Mouse (Mus musculus): Measurements from ENCODE around the gene Mgat1. TPM values are rescaled to one million over a fixed set of nuclear protein-coding genes. Genes with fewer than 3 reads are reported as not detected.
A peak's percentile ranks its signal among the peaks of the same experiment; 100 is the strongest.

The Mgat1 gene
- polyA plus RNA-seq, 1 experiment from 2014 or later, result 44.9 TPM

GRCm38 (mm10) chr11:49245634-49246415 is 1.8 kb downstream of the Mgat1 start:
- Histone ChIP-seq H3K27me3 (ENCODE audit: poor library complexity, severe bottlenecking) (no peaks in the 10 kb centered on the region), H3K27ac (peak overlapping the region; percentile 92; the same call in 1 of the 2 replicates), H3K4me1 (peaks cover 66% of the 10 kb centered on the region), H3K9me3 (no peaks in the 10 kb centered on the region), H3K36me3 (replicated peaks) (no peaks in the 10 kb centered on the region), H3K4me3 (peak overlapping the region; percentile 65)
- DNase-seq (ENCODE audit: extremely low spot score, low spot score), result no peak
- 28% methylated on average over 12 of the region's 12 CpGs for WGBS

- Histone ChIP-seq H3K9me3 (no peaks in the 10 kb centered on the region), H3K36me3 (replicated peaks) (no peaks in the 10 kb centered on the region), H3K27me3 (ENCODE audit: poor library complexity, severe bottlenecking) (no peaks in the 10 kb centered on the region), H3K4me1 (peaks cover 73% of the 10 kb centered on the region), H3K27ac (no peak overlapping the region), H3K4me3 (no peak overlapping the region)
- DNase-seq (ENCODE audit: extremely low spot score, low spot score), result no peak
- WGBS, result 88% methylated on average over 4 of the region's 4 CpGs
These were observed 2.5 kb downstream of the Mgat1 start for GRCm38 (mm10) chr11:49246523-49246922.

- Histone ChIP-seq H3K4me3 (no peak overlapping the region), H3K4me1 (peaks cover 80% of the 10 kb centered on the region), H3K9me3 (no peaks in the 10 kb centered on the region), H3K27me3 (ENCODE audit: poor library complexity, severe bottlenecking) (no peaks in the 10 kb centered on the region), H3K36me3 (replicated peaks) (no peaks in the 10 kb centered on the region), H3K27ac (no peak overlapping the region)
- 89% methylated on average over 2 of the region's 2 CpGs for WGBS
- no peak for DNase-seq (ENCODE audit: extremely low spot score, low spot score)
These were observed 3.3 kb downstream of the Mgat1 start for GRCm38 (mm10) chr11:49247255-49247654.

GRCm38 (mm10) chr11:49248226-49248973 is 4.4 kb downstream of the Mgat1 start:
- DNase-seq (ENCODE audit: extremely low spot score, low spot score), result no peak
- Histone ChIP-seq H3K27ac (no peak overlapping the region), H3K9me3 (no peaks in the 10 kb centered on the region), H3K36me3 (replicated peaks) (peaks cover 9% of the 10 kb centered on the region), H3K27me3 (ENCODE audit: poor library complexity, severe bottlenecking) (no peaks in the 10 kb centered on the region), H3K4me1 (peaks cover 71% of the 10 kb centered on the region), H3K4me3 (no peak overlapping the region)
- 60% methylated on average over 6 of the region's 6 CpGs for WGBS

- Histone ChIP-seq H3K4me1 (peaks cover 70% of the 10 kb centered on the region), H3K36me3 (replicated peaks) (peaks cover 16% of the 10 kb centered on the region), H3K9me3 (no peaks in the 10 kb centered on the region), H3K27ac (peak overlapping the region; percentile 95; the same call in 1 of the 2 replicates), H3K27me3 (ENCODE audit: poor library complexity, severe bottlenecking) (no peaks in the 10 kb centered on the region), H3K4me3 (no peak overlapping the region)
- 68% methylated on average over 6 of the region's 6 CpGs for WGBS
- no peak for DNase-seq (ENCODE audit: extremely low spot score, low spot score)
These were observed 5.1 kb downstream of the Mgat1 start for GRCm38 (mm10) chr11:49248974-49249700.

GRCm38 (mm10) chr11:49249811-49250421 is 5.9 kb downstream of the Mgat1 start:
- Histone ChIP-seq H3K4me1 (peaks cover 62% of the 10 kb centered on the region), H3K9me3 (no peaks in the 10 kb centered on the region), H3K27me3 (ENCODE audit: poor library complexity, severe bottlenecking) (no peaks in the 10 kb centered on the region), H3K4me3 (peak overlapping the region; percentile 82), H3K27ac (peak overlapping the region; percentile 95), H3K36me3 (replicated peaks) (peaks cover 24% of the 10 kb centered on the region)
- WGBS, result 34% methylated on average over 10 of the region's 10 CpGs
- DNase-seq (ENCODE audit: extremely low spot score, low spot score), result no peak

DNA sequence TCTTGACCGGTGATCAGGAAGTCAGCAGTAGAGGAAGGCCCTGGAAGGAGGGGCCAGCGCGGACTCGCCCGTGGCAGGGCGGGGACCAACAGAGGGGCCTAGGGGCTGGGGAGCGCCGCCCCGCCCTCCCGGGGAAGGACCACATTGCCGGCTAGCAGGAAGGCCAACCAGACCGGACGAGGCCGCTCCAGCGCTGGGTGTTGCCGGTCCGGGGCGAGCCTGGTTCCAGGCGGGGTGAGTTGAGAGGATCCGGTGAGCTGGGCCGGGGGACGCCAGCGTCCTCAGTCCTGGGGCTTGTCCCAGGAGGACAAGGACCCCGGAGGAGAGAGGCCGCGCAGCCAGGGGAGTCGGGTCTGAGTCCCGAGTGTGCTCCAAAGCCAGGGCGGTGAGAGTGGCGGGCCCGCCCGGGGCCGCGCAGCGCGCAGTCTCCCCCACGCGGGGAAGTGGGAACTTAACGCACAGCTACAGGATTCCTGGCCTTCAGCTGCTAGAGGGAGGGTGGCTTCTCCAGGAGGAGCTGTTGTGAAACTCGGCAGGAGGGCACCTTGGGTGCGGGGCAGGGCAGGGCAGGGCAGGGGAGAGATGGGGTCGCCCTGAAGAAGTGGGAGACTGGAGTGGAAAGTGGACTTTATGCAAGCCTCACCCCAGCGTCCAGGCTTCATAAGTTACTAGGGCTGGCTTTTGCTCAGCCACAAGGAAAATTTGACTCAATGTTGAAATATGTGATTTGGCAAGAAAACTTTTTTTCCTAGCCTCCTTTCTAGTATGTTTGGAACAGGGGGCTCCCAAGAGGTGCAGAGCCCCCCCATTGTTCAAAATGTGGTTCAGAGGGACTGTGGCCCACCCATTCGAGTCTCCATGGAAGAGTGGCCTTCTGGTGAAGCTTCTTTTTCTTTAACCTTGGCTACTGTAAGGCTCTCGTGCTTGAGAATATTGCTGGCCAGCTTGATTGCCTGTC is 6.7 kb downstream of the Mgat1 start:
- Histone ChIP-seq H3K36me3 (replicated peaks) (peaks cover 32% of the 10 kb centered on the region), H3K27ac (peak overlapping the region; percentile 95), H3K27me3 (ENCODE audit: poor library complexity, severe bottlenecking) (no peaks in the 10 kb centered on the region), H3K9me3 (no peaks in the 10 kb centered on the region), H3K4me1 (peaks cover 54% of the 10 kb centered on the region), H3K4me3 (peak overlapping the region; percentile 82)
- peak; percentile 84 for DNase-seq (ENCODE audit: extremely low spot score, low spot score)
- 3% methylated on average over 45 of the region's 45 CpGs for WGBS

GRCm38 (mm10) chr11:49251380-49251761 is 7.4 kb downstream of the Mgat1 start:
- WGBS, result 79% methylated on average over 7 of the region's 7 CpGs
- Histone ChIP-seq H3K27ac (no peak overlapping the region), H3K36me3 (replicated peaks) (peaks cover 33% of the 10 kb centered on the region), H3K4me3 (peak overlapping the region; percentile 82), H3K27me3 (ENCODE audit: poor library complexity, severe bottlenecking) (no peaks in the 10 kb centered on the region), H3K4me1 (peaks cover 47% of the 10 kb centered on the region), H3K9me3 (no peaks in the 10 kb centered on the region)
- DNase-seq (ENCODE audit: extremely low spot score, low spot score), result no peak

- no peak for DNase-seq (ENCODE audit: extremely low spot score, low spot score)
- Histone ChIP-seq H3K9me3 (no peaks in the 10 kb centered on the region), H3K4me1 (peaks cover 41% of the 10 kb centered on the region), H3K27me3 (ENCODE audit: poor library complexity, severe bottlenecking) (no peaks in the 10 kb centered on the region), H3K36me3 (replicated peaks) (peaks cover 36% of the 10 kb centered on the region), H3K27ac (no peak overlapping the region), H3K4me3 (no peak overlapping the region)
- 95% methylated on average over 5 of the region's 5 CpGs for WGBS
These were observed 8.1 kb downstream of the Mgat1 start for GRCm38 (mm10) chr11:49252048-49252447.

DNA sequence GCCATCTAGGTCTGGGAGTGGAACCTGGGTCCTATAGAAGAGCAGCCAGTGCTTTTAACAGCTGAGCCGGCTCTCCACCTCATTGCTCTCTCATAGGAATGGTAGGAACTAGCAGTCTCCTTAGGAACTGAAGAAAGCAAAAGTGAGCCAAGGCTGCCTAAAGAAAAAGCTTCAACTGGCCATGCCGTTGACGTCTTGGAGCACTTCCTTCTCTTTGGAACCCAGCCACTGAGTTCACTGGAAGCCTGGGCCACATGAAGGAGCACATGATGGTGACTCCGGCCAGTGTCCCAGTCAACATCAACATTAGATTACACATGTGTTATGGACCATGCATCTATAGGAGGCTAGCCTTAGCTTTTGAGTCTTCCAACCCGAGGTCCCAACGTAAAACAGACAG is 9.0 kb downstream of the Mgat1 start:
- Histone ChIP-seq H3K27ac (no peak overlapping the region), H3K36me3 (replicated peaks) (peaks cover 43% of the 10 kb centered on the region), H3K4me3 (no peak overlapping the region), H3K27me3 (ENCODE audit: poor library complexity, severe bottlenecking) (no peaks in the 10 kb centered on the region), H3K4me1 (peaks cover 35% of the 10 kb centered on the region), H3K9me3 (no peaks in the 10 kb centered on the region)
- 93% methylated on average over 6 of the region's 6 CpGs for whole genome bisulfite sequencing
- no peak for DNase-seq (ENCODE audit: extremely low spot score, low spot score)

GRCm38 (mm10) chr11:49259296-49259695 is 15.3 kb downstream of the Mgat1 start:
- WGBS, result 94% methylated on average over 2 of the region's 2 CpGs
- Histone ChIP-seq H3K4me3 (no peak overlapping the region), H3K9me3 (no peaks in the 10 kb centered on the region), H3K27ac (no peak overlapping the region), H3K4me1 (no peaks in the 10 kb centered on the region; the same call in 1 of the 2 replicates), H3K36me3 (replicated peaks) (peaks cover 72% of the 10 kb centered on the region), H3K27me3 (ENCODE audit: poor library complexity, severe bottlenecking) (no peaks in the 10 kb centered on the region)
- DNase-seq (ENCODE audit: extremely low spot score, low spot score), result no peak

Measured in forebrain, embryonic 10.5 days (tissue).